Mouse (Mus musculus): Measurements from ENCODE around the gene Bckdha.

- TF ChIP-seq CTCF (IDR thresholded peaks at IDR 0.05; ENCODE audit: insufficient read depth, low read length) (no peak), POLR2A (IDR thresholded peaks at IDR 0.05; ENCODE audit: borderline replicate concordance, extremely low read depth, low read depth, low read length) (no peak)
Measured at GRCm38 (mm10) chr7:25620101-25620500, 38.7 kb downstream of the Bckdha start.
